Mouse (Mus musculus) MEL (cell line): Measurements from ENCODE around the gene Agmat.

ENCODE experiments used
- CTCF ChIP-seq, 3 experiments: IDR thresholded peaks in 2 of 3; conservative IDR thresholded peaks in 1 of 3; 2 replicates each; pipeline ENCODE4 v1.5.1; 2011 to 2012; ENCODE audit warnings: low read length in 3 of 3, low read depth in 2 of 3, mild to moderate bottlenecking in 2 of 3, improper control_type of control experiment in 1 of 3, inconsistent platforms in 1 of 3, mixed read lengths in 1 of 3, moderate library complexity in 1 of 3; ENCODE audit not compliant: control insufficient read depth in 1 of 3, insufficient read depth in 1 of 3, poor library complexity in 1 of 3, severe bottlenecking in 1 of 3
- E2F4 ChIP-seq: IDR thresholded peaks from 2 replicates; pipeline ENCODE4 v1.6.1; 2011; ENCODE audit warnings: low read depth, low read length, improper control_type of control experiment, borderline replicate concordance
- EP300 ChIP-seq, 2 experiments: IDR thresholded peaks; 2 replicates each; pipeline ENCODE4 v1.6.1; 2011; ENCODE audit warnings: improper control_type of control experiment in 2 of 2, low read length in 2 of 2, low read depth in 1 of 2, mild to moderate bottlenecking in 1 of 2
- MAX ChIP-seq: IDR thresholded peaks from 2 replicates; pipeline ENCODE4 v1.6.1; 2011; ENCODE audit warnings: low read length, improper control_type of control experiment
- POLR2AphosphoS5 ChIP-seq: IDR thresholded peaks from 2 replicates; pipeline ENCODE4 v1.6.1; 2012; ENCODE audit warnings: low read depth, borderline replicate concordance, mild to moderate bottlenecking, inconsistent platforms, low read length, moderate library complexity, mixed read lengths
- SMC3 ChIP-seq: IDR thresholded peaks from 2 replicates; pipeline ENCODE4 v1.6.1; 2011; ENCODE audit warnings: low read depth, low read length, improper control_type of control experiment

DNA sequence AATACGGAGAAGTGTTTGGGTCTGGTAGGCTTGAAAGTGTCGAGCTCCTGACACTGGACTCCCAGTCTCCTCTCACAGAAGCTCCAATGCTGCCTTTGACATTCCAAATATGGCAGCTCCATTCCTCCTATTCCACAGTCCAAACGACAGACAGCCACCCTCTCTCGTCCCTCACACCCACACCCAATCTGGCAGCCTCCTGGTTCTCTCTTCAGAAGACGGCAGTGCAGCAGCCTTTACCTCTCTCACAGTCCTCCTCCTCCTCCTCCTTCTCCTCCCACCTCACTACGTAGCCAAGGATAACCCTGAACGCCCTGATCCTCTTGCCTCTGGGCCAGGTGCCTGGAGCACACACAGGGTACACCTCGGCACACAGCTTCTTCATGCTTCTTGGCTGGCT, 33.4 kb downstream of the Agmat start:
- no peak for TF ChIP-seq MAX
- TF ChIP-seq CTCF (IDR thresholded peaks at IDR 0.05 in 2 of 3, conservative IDR thresholded peaks at IDR 0.05 in 1 of 3; ENCODE audit: control insufficient read depth in 1 of 3, insufficient read depth in 1 of 3, low read depth in 2 of 3, low read length in 3 of 3, poor library complexity in 1 of 3, severe bottlenecking in 1 of 3), result no peak
- no peak for TF ChIP-seq E2F4
- TF ChIP-seq POLR2AphosphoS5, result no peak
- no peak for TF ChIP-seq SMC3
- no peak for TF ChIP-seq EP300 (IDR thresholded peaks at IDR 0.05; ENCODE audit: low read depth in 1 of 2, low read length in 2 of 2)
